Comparison of ENCODE assay signal across 9 mouse cellular contexts in genomic region chr15:11906021-11906570, GRCm38 (mm10). TPM values are rescaled to one million over a fixed set of nuclear protein-coding genes. Genes with fewer than 3 reads are reported as not detected.
DNase-seq lines count a peak whose midpoint lies in the region; ATAC-seq and TF ChIP-seq lines count a peak whose summit lies in the region.
"Had no signal": no experiment of that assay in that cellular context is flagged by ENCODE, and none has a peak within 500 bp of the region (broad histone marks: within the 10 kb centered on the region; RNA-seq: fewer than 3 reads in every experiment).

No protein-coding gene starts in this region.

- peak overlapping the region; percentile 23 for H3ac ChIP-seq in myocyte (ENCODE audit: control insufficient read depth, insufficient read length)

- H3K27ac ChIP-seq in ES-Bruce4 (ENCODE audit: insufficient read depth, low read length), result no peak overlapping the region
- H3K27ac ChIP-seq in intestine, embryonic 14.5 days (ENCODE audit: low read depth), result peak overlapping the region; percentile 79

- no peak for TF ChIP-seq CTCF in ES-Bruce4 (IDR thresholded peaks at IDR 0.05; ENCODE audit: low read depth, low read length)

- H3K9ac ChIP-seq in ES-Bruce4 (ENCODE audit: low read depth, poor library complexity, severe bottlenecking), result peak overlapping the region; percentile 34
- H3K9ac ChIP-seq in intestine, embryonic 14.5 days (ENCODE audit: low read length), result peak overlapping the region; percentile 74

- peak; percentile 76 for DNase-seq in adrenal gland, postnatal 10 days
- DNase-seq in frontal cortex, postnatal 10 days (ENCODE audit: low spot score in 2 of 2), result peak; percentile 20 to 23
- peak; percentile 77 for DNase-seq in intestine, embryonic 14.5 days (ENCODE audit: low spot score)
- peak; percentile 62 for DNase-seq in liver
- no peak for DNase-seq in thymus, postnatal 10 days (ENCODE audit: low spot score in 2 of 2)
- DNase-seq in urinary bladder, postnatal 25 days (ENCODE audit: low spot score), result no peak

- peak overlapping the region; percentile 70 for H3K4me3 ChIP-seq in ES-Bruce4 (ENCODE audit: low read depth, low read length)
- H3K4me3 ChIP-seq in intestine, embryonic 14.5 days (ENCODE audit: low read depth, low read length), result peak overlapping the region; percentile 61
- H3K4me3 ChIP-seq in myocyte, result peak overlapping the region; percentile 42

- TF ChIP-seq EP300 in ES-Bruce4 (IDR thresholded peaks at IDR 0.05; ENCODE audit: insufficient read depth, low read depth, low read length), result no peak

- H3K4me2 ChIP-seq in intestine, embryonic 14.5 days (ENCODE audit: low read length), result peak overlapping the region; percentile 72
- peak overlapping the region; percentile 100 for H3K4me2 ChIP-seq in myocyte (ENCODE audit: low read depth)

- no peaks in the 10 kb centered on the region for H3K79me2 ChIP-seq in myocyte (ENCODE audit: control insufficient read depth, insufficient read depth)

- H3K27me3 ChIP-seq in ES-Bruce4 (ENCODE audit: control insufficient read depth, insufficient read depth, low read length, poor library complexity, severe bottlenecking) (peaks cover 7% of the 10 kb centered on the region), myocyte (ENCODE audit: control insufficient read depth, insufficient read depth, insufficient read length) (peaks cover 5% of the 10 kb centered on the region)
- H3K27me3 ChIP-seq in intestine, embryonic 14.5 days (replicated peaks; ENCODE audit: control insufficient read depth, insufficient read depth, low read length), result 0 out of 2 replicates have a peak, but pooled peaks cover 9% of the 10 kb centered on the region

- H3K36me3 ChIP-seq in ES-Bruce4 (ENCODE audit: control insufficient read depth, insufficient read depth, low read length, poor library complexity, severe bottlenecking), result no peaks in the 10 kb centered on the region
- no peaks in the 10 kb centered on the region for H3K36me3 ChIP-seq in intestine, embryonic 14.5 days (ENCODE audit: control insufficient read depth, insufficient read depth, low read length)
- no peaks in the 10 kb centered on the region for H3K36me3 ChIP-seq in myocyte (ENCODE audit: control insufficient read depth, insufficient read depth)

- ATAC-seq in intestine, embryonic 14.5 days (replicated peaks; ENCODE audit: low FRiP score, low TSS enrichment, low read depth), result peak; percentile 45

- H3K9me3 ChIP-seq in ES-Bruce4 (replicated peaks; ENCODE audit: control insufficient read depth, insufficient read depth, low read length, poor library complexity, severe bottlenecking), result no peaks in the 10 kb centered on the region
- no peaks in the 10 kb centered on the region for H3K9me3 ChIP-seq in intestine, embryonic 14.5 days (ENCODE audit: control insufficient read depth, low read length)

- TF ChIP-seq POLR2A in ES-Bruce4 (IDR thresholded peaks at IDR 0.05; ENCODE audit: insufficient read depth, low read length) (no peak), myocyte (IDR thresholded peaks at IDR 0.05; ENCODE audit: insufficient read length, low read depth) (no peak)

- no peaks in the 10 kb centered on the region for H3K4me1 ChIP-seq in ES-Bruce4 (ENCODE audit: control insufficient read depth, insufficient read depth, low read length)
- H3K4me1 ChIP-seq in intestine, embryonic 14.5 days (replicated peaks; ENCODE audit: control insufficient read depth, insufficient read depth, low read length), result peaks cover 4% of the 10 kb centered on the region; the same call in 1 of the 2 replicates

- WGBS in intestine, embryonic 14.5 days, result under 1% methylated on average over 36 of the region's 36 CpGs

TF ChIP-seq in myocyte, 11 proteins besides CTCF, POLR2A, EP300 and RAD21:
- TF ChIP-seq REST (IDR thresholded peaks at IDR 0.05; ENCODE audit: insufficient read depth, insufficient read length) (no peak), POLR2AphosphoS2 (IDR thresholded peaks at IDR 0.05; ENCODE audit: insufficient read length, low read depth) (no peak), CEBPB (IDR thresholded peaks at IDR 0.05; ENCODE audit: insufficient read depth, poor library complexity, severe bottlenecking) (no peak)

RNA-seq across cellular contexts. Expression of gene Npr3, which starts 1.0 kb away (rescaled TPM):
- 1.2 and 2.1 TPM in 2 replicates for polyA plus RNA-seq in ES-Bruce4 (2011; ENCODE audit: insufficient read depth, insufficient read length, low read depth, missing spikeins)
- total RNA-seq in adrenal gland, postnatal 10 days (2021), result 10 to 100 TPM; 28.4 to 36.5 TPM
- 11.0 and 11.1 TPM in 2 replicates for polyA plus RNA-seq in intestine, embryonic 14.5 days (2014; fragmentation: Nextera tagmentation; extraction: Ambion mirVana)
- 1.2 TPM for polyA plus RNA-seq in myocyte (2012; fragmentation: generic; extraction: Trizol)
- total RNA-seq: common myeloid progenitor, adult 5-6 weeks had no signal

Comparison
In these comparisons a context has a peak if more than half of its experiments do, and no peak if none do; other contexts are left out.
1. DNase-seq: peak in adrenal gland, postnatal 10 days (single experiment), frontal cortex, postnatal 10 days (2 of 2), intestine, embryonic 14.5 days (single experiment) and liver (single experiment); none in thymus, postnatal 10 days (0 of 2) and urinary bladder, postnatal 25 days (single experiment).
2. Peak in every context shown above with its lines, with median percentiles within 50 percentile points of each other: H3K4me3 ChIP-seq.